Mouse (Mus musculus) erythroblast, embryonic 14.5 days (primary cell): Measurements from ENCODE around the gene Fndc9.

Experiments used
- GATA1 ChIP-seq: IDR thresholded peaks from 2 replicates; pipeline ENCODE4 v1.6.1; 2012; ENCODE audit warnings: low read length, inconsistent platforms, mixed read lengths
- TAL1 ChIP-seq: IDR thresholded peaks from 3 replicates; pipeline ENCODE4 v1.6.1; 2012; ENCODE audit warnings: low read length, inconsistent platforms, mixed read lengths

DNA sequence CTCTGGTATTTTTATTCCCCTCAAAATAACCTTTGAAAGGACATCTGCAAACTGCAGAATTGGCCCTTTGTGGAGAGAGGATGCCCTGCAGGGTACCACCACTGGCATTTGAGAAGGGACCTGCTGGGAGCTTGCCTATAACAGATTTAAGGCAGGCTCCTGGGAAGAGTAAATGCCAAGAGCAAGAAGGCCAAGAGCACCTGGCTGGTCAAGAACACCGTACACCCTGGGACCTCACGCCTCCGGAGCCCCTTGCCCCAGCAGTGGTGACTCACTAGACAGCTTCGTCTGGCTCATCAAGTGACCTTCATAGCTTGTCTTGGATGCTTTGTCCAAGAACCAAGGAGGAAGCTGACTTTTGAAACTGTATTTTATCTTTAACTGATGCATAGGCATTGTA is 2.5 kb upstream of the Fndc9 start:
- TF ChIP-seq GATA1, result no peak
- no peak for TF ChIP-seq TAL1
